Mouse (Mus musculus) limb, embryonic 14.5 days (tissue): ENCODE data around the gene Ikzf1. TPM values are rescaled to one million over a fixed set of nuclear protein-coding genes. Genes with fewer than 3 reads are reported as not detected.

Source experiments
- ATAC-seq: fragments of 200-750 bp; cut with Nextera tagmentation; 2 replicates; pipeline ENCODE4 v1.8.0; 2017; ENCODE audit warnings: low read depth, moderate number of reproducible peaks, moderate TSS enrichment; ENCODE audit not compliant: low FRiP score
- DNase-seq: peaks from one replicate; pipeline ENCODE4 v3.0.0-alpha.2; 2015; ENCODE audit warnings: low spot score
- H3K27ac ChIP-seq: fragments of 300-500 bp; sonication (generic); replicated peaks from 2 replicates; pipeline ENCODE4 v1.5.1; 2014; ENCODE audit warnings: low read depth, mild to moderate bottlenecking, low read length, moderate library complexity, mixed read lengths
- H3K27me3 ChIP-seq: fragments of 300-500 bp; sonication (generic); 2 replicates; pipeline ENCODE4 v1.6.1; 2014; ENCODE audit warnings: low read length, mixed read lengths; ENCODE audit not compliant: control insufficient read depth, insufficient read depth
- H3K36me3 ChIP-seq: fragments of 300-500 bp; sonication (generic); 2 replicates; pipeline ENCODE4 v1.6.1; 2014; ENCODE audit warnings: mild to moderate bottlenecking, low read length, moderate library complexity, mixed read lengths; ENCODE audit not compliant: control insufficient read depth, insufficient read depth
- H3K4me1 ChIP-seq: fragments of 300-500 bp; sonication (generic); 2 replicates; pipeline ENCODE4 v1.6.1; 2014; ENCODE audit warnings: antibody characterized with exemption, low read length, mixed read lengths; ENCODE audit not compliant: control insufficient read depth, insufficient read depth
- H3K4me2 ChIP-seq: fragments of 300-500 bp; sonication (generic); replicated peaks from 2 replicates; pipeline ENCODE4 v1.6.1; 2014; ENCODE audit warnings: low read depth, mild to moderate bottlenecking, low read length, moderate library complexity; ENCODE audit not compliant: severe bottlenecking
- H3K4me3 ChIP-seq: fragments of 300-500 bp; sonication (generic); replicated peaks from 2 replicates; pipeline ENCODE4 v1.5.1; 2014; ENCODE audit warnings: low read length
- H3K9ac ChIP-seq: fragments of 300-500 bp; sonication (generic); 2 replicates; pipeline ENCODE4 v1.6.1; 2014; ENCODE audit warnings: mild to moderate bottlenecking, low read depth, low read length, moderate library complexity; ENCODE audit not compliant: severe bottlenecking
- H3K9me3 ChIP-seq: fragments of 300-500 bp; sonication (generic); 2 replicates; pipeline ENCODE4 v1.6.1; 2016; ENCODE audit warnings: low read length; ENCODE audit not compliant: control insufficient read depth
- POLR2A ChIP-seq: fragments of 200-500 bp; IDR thresholded peaks from 2 replicates; pipeline ENCODE4 v1.8.0; 2012; ENCODE audit warnings: inconsistent platforms, mild to moderate bottlenecking, moderate library complexity, borderline replicate concordance; ENCODE audit not compliant: insufficient read depth, insufficient read length; ENCODE audit errors: extremely low read depth
- WGBS: fragments of 180-500 bp; shearing (Covaris S2); extraction: QIAGEN DNeasy Blood & Tissue Kit; methylation state at CpG from one replicate; pipeline ENCODE4 v1.1.7; 2014; 5-methylcytosine and 5-hydroxymethylcytosine counted together
- polyA plus RNA-seq, 2 experiments: library from polyadenylated mRNA; depleted of rRNA in 1 of 2; stranded (reverse) in 1 of 2; unstranded in 1 of 2; fragments of >200 nt; fragmentation: Nextera tagmentation in 1 of 2; extraction: Ambion mirVana in 1 of 2; gene quantifications; 2 replicates each; pipeline versions ENCODE4 v1.2.1 to v1.2.3; 2012 to 2014

Gene Ikzf1
- polyA plus RNA-seq, 2 experiments: 3.5 to 5.0 TPM

- Histone ChIP-seq H3K27ac (no peak overlapping the region), H3K27me3 (no peaks in the 10 kb centered on the region), H3K4me3 (no peak overlapping the region), H3K9ac (no peak overlapping the region), H3K9me3 (no peaks in the 10 kb centered on the region), H3K4me2 (no peak overlapping the region), H3K36me3 (no peaks in the 10 kb centered on the region), H3K4me1 (no peaks in the 10 kb centered on the region)
- no peak for ATAC-seq
- no peak for TF ChIP-seq POLR2A
- no peak for DNase-seq
Measured at GRCm38 (mm10) chr11:11703776-11704175, 19.0 kb downstream of the Ikzf1 start.

DNA sequence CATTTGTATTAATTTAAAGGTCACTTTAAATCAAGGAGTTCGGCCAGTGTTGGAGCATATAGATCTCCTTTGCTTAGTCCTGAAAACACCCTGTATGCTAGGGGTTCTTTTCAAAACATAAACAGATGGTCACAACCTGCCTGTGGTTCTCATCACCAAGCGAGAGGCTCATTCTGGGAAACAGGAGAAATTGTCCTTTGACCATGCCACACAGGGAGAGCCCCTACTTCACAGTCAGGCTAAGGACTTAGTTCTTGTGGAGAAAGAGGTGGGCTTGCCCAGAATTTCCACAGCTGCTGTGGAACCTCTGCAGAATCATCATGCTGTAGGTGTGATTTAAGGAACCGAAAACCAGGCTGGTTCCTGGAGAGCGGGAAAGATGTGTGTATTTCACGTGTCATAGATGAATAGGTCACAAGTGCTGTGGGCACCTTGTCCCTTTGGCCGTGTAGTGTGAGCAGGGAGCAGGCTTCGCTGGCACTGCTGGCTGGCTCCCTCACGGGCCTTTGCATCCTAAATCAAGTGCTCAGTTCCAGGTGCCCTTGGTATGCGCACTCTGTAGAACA lies 23.4 kb downstream of the Ikzf1 start:
- WGBS: 81% methylated on average over 9 of the region's 9 CpGs
- Histone ChIP-seq H3K9ac (no peak overlapping the region), H3K27me3 (no peaks in the 10 kb centered on the region)

DNA sequence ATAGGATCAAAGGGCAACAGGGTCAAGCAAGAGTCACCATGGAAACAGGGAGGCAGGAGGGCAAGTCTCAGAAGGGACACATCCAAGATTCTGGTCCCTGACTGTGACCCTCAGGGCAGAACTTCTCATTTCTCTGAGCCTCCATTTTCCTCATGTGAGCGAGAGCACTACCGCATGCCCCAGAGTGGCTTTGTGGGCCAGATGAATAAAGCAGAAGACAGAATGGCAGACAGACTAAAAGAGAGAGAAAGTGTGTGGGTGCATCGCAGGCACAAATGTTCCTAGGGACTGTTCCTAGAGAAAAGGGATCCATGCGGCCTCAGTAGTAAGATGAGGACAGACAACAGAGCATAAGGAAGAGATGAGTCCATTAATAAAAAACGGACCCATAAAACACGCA lies 24.5 kb downstream of the Ikzf1 start:
- Histone ChIP-seq H3K4me2 (no peak overlapping the region), H3K4me3 (no peak overlapping the region), H3K27ac (no peak overlapping the region), H3K27me3 (no peaks in the 10 kb centered on the region), H3K36me3 (no peaks in the 10 kb centered on the region), H3K4me1 (no peaks in the 10 kb centered on the region), H3K9me3 (no peaks in the 10 kb centered on the region), H3K9ac (no peak overlapping the region)
- DNase-seq (no peak), ATAC-seq (no peak)
- no peak for TF ChIP-seq POLR2A
- WGBS: 88% methylated on average over 6 of the region's 6 CpGs

More for the DNA sequence above, 23.4 kb downstream of the Ikzf1 start:
- Histone ChIP-seq H3K4me1 (no peaks in the 10 kb centered on the region), H3K27ac (no peak overlapping the region), H3K4me2 (no peak overlapping the region), H3K4me3 (no peak overlapping the region), H3K36me3 (no peaks in the 10 kb centered on the region), H3K9me3 (no peaks in the 10 kb centered on the region)
- ATAC-seq (no peak), DNase-seq (no peak)
- TF ChIP-seq POLR2A: no peak

DNA sequence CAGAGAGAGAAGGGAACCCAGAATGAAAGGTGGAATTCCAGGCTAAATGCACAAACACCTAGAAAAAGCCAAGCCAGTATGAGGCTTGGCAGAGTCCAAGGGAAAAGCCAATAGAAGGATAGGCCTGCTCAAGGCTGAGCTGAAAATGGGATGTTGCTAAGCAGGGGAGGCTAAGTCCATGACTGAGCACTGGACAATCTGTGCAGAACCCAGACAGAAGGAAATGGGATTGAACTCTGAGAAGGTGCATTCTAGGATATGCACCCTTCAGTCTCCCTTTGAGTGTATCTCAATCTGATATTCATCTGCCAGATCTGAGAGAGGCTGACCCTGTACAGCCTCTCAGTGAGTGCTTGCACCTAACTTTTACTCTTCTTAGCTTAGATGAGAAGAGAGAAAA lies 25.9 kb downstream of the Ikzf1 start:
- Histone ChIP-seq H3K27me3 (no peaks in the 10 kb centered on the region), H3K36me3 (no peaks in the 10 kb centered on the region), H3K4me3 (no peak overlapping the region), H3K9me3 (no peaks in the 10 kb centered on the region), H3K27ac (no peak overlapping the region), H3K9ac (no peak overlapping the region), H3K4me1 (no peaks in the 10 kb centered on the region), H3K4me2 (no peak overlapping the region)
- DNase-seq: no peak
- TF ChIP-seq POLR2A: no peak
- no peak for ATAC-seq

GRCm38 (mm10) chr11:11711748-11712147 lies 26.9 kb downstream of the Ikzf1 start:
- Histone ChIP-seq H3K4me1 (no peaks in the 10 kb centered on the region), H3K4me2 (no peak overlapping the region), H3K9me3 (no peaks in the 10 kb centered on the region), H3K27me3 (no peaks in the 10 kb centered on the region), H3K9ac (no peak overlapping the region), H3K36me3 (no peaks in the 10 kb centered on the region), H3K4me3 (no peak overlapping the region), H3K27ac (no peak overlapping the region)
- ATAC-seq: no peak
- DNase-seq: no peak
- no peak for TF ChIP-seq POLR2A
- WGBS: 60% methylated on average over 7 of the region's 7 CpGs

DNA sequence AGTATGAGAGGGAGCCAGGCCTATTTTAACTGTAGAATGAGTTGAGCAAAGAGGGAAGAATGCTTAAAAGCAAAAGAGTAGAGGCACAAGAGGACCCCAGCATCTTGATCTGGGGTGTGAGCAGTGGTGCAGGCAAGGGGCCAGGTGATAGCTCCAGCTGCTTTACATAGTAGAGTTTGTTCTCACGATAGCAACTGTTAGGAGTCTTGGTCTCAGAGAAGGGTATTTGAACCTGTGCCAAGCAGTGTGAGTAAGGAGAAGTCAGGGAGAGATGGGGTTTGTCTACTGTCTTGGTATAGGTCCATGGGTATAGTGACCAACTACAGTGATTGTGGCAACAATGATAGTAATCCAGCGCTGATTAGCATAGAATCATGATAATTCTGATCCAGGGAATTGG lies 29.9 kb downstream of the Ikzf1 start:
- Histone ChIP-seq H3K4me2 (no peak overlapping the region), H3K9ac (no peak overlapping the region), H3K27ac (no peak overlapping the region), H3K36me3 (no peaks in the 10 kb centered on the region), H3K27me3 (no peaks in the 10 kb centered on the region), H3K9me3 (no peaks in the 10 kb centered on the region), H3K4me1 (no peaks in the 10 kb centered on the region), H3K4me3 (no peak overlapping the region)
- DNase-seq: no peak
- no peak for TF ChIP-seq POLR2A
- ATAC-seq: no peak
- 74% methylated on average over 2 of the region's 2 CpGs for WGBS
